Mouse (Mus musculus) activated CD4-positive, CD25-positive, alpha-beta regulatory T cell, adult 9 weeks (primary cell): ENCODE data around the gene Gm3646. TPM values are rescaled to one million over a fixed set of nuclear protein-coding genes. Genes with fewer than 3 reads are reported as not detected.

Source experiments
- polyA plus RNA-seq: library from polyadenylated mRNA; unstranded; fragments of 100-300 nt; shearing (Covaris generic); gene quantifications from one replicate; pipeline ENCODE4 v1.2.1, GENCODE M21; 2017

The Gm3646 gene
- polyA plus RNA-seq = not detected

DNA sequence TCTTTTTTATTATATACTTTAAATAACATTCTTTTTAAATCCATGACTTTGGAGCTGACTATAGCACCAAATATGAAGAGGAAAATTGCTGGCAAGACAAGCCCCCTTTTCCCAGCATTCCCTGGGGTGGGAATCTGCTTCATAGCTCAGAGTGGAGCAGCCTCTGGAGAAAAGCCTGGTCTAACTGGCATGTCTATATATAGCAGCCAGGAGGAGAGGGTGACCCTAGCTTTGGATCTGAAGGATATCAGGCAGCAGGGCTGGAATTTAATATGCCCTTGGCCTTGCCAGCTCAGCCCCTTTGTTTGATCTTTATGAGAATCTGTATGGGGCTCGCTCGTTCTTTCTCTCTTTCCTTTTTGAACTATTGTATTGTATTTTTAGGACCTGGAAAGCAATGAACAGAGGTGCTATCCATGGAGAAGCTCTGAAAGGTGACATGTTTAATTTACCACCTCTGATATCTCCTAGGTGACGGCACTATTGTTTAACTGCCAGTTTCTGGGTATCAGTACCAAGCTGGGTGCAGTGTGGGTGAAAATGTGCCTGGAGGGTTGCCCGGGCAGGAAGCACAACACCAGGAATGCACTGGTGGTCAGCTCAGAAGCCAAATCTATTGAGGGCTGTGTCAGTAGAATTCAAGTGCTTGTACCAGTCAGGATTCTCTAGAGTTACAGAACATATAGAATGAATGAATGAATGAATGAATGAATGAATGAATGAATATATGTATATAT lies at the start of gene Gm3646:
Gene Gm3646 (minus strand): TSS at position 90 of the 737 bp plus-strand sequence.

Other genes starting within 250 kb of the Gm3646 start
- 6.4 TPM for gene Rnf149, start 227.9 kb downstream of the Gm3646 start, polyA plus RNA-seq
- gene Creg2, start 153.9 kb downstream of the Gm3646 start, polyA plus RNA-seq = not detected
- not detected for gene Rfx8, start 84.3 kb downstream of the Gm3646 start, polyA plus RNA-seq
- gene Map4k4, start 95.6 kb upstream of the Gm3646 start, polyA plus RNA-seq = 12.2 TPM